Mouse (Mus musculus) layer of hippocampus, adult 18-20 months (tissue): ENCODE measurements at regions not wholly inside any gene's neighbourhood (a gene's known extent, or its start where the extent isn't known, plus 50 kb on each side); places are given as distances from the start of the nearest gene placed in this dataset.
"Not testable (repeated sequence)": the region's sequence is repeated elsewhere in the genome, so short reads cannot be mapped to it uniquely, and the experiment has no call there.

ENCODE experiments used
- DNase-seq, 2 experiments: peaks; one replicate each; pipeline ENCODE4 v3.0.0; 2022; ENCODE audit warnings: low spot score in 2 of 2

DNA sequence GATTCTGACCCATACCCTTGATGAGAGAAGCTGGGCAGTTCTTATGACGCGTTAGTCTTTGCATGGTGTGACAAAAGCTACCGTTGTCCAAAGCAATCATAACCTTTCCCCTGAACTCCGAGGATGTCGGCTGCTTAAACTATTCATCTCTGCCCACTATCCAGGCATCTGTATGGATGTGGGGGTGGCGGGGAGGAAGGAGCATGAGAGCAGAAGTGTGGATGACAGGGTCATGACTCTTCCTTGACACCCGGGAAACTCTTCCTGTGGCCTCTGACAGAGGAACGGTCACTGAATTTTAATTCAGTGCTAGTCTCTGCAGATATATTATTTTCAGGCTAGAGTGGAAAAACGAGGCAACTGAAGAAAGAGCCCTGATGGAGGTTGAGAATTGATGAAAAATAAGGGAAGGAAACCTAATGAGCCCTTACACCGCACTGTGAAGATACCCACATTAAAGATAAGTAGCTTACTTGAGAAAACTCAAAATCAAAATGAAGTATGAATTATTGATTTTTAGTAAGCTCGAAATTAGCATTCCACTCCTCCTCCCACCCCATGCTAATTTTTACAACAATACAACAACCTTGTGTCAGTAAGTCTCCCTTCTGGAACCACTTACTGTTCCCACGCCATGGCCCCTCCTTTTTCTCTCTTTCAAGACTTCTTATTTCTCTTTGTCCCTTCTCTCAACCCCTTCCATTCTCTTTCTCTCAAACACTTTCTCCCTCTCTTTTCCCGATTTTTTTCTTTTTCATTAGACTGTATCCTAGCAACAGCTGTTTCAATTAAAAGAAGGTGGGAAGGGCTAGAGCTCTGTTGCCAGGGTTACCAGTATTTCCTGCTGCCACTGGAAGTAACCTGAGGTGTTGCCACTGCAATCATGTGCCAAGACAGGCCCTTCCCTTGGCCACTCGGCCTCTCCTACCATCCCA, 206.0 kb upstream of the Gap43 start:
- DNase-seq, result peak; percentile 8 to 16

DNA sequence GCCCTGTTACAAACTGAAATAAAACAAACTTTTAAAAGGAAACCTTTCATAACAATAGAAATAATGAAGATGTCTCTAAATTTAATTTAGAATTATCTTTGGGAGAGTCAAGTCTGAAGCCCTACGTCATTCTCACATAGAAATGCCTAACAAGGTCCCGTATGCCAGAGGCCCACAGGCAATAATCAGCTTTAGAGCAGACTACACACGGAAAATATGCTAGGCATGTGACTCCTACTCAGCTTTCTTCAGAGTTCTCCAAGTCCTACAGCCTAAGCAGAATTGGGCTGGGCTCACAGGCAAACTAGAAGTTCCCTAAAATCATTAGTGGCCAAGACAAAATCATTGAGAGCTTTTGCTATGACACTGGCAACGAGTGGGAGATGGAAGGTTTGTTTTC, 176.9 kb upstream of the Gap43 start:
- no peak for DNase-seq

DNA sequence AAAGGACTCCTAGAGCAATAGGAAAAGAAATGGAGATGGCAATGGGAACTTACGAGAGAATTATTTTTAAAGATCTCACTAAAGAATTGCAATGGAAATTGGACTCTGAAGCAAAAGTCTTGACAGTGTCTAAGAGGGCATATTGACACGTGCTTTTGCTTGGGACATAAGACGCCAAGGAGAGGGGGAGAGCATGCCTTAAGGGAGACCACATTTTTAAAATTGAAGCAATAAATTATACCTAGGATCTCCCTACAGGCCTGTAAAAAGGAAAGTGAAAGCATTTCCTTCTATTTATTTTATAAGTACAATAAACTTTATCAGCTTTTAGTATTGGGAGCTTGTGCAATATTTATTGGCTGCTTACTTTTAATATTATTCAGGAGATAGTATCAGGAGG, 175.5 kb upstream of the Gap43 start:
- DNase-seq, result no peak

DNA sequence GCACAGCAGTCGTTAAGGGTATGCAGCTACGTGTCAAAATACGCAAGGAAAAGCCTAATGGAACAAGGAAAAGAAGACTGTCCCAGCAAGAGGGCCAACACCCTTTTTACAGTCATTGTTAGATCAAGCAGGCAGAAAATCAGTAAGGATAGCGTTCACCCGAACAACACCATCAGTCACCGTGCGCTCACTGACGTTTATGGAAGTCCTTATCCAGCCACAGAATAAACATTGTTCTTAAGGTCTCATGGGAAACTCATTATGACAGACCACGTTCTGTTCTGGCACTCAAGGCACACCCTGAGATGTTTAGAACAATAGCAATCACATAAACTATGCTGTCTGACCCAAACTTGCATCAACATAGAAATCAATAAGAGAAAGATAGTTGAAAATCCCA, 164.7 kb upstream of the Gap43 start:
- DNase-seq, result no peak

DNA sequence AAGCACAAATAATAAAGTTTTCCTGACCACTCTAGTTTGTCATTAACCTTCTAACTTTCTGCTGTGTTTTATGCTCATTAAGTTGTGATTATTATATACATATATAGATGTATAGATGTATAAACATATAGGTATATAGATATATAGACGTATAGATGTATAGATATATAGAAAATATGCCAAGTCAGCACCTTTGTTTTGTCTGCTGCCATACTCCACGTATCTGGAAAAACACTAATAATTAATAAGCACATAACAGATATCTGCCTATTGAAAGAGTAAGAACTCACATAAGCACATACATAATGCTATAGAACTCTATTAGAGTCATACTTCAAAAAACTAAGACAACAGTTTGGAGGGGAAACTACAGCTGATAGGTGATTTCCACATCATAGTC, 161.3 kb upstream of the Gap43 start:
- no peak for DNase-seq

DNA sequence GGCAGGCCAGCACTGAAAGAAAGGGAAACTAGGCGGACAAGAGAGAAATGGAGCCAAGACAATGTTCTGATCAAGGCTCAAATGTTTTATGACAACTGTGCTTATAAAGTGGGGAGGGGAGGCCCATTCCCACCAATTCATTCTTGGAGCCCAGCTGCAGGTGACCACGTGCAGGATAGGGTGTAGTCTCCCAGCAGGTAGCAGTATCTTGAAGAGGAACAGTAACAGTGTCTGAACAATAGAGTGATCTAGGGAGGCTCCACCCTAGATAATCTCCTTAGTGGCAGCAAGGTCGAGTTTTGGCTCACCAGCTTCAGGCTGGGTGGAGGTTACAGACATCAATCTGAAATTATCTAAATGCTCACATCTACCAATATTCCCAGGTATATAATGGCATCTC, 160.7 kb upstream of the Gap43 start:
- DNase-seq, result not testable (repeated sequence)

DNA sequence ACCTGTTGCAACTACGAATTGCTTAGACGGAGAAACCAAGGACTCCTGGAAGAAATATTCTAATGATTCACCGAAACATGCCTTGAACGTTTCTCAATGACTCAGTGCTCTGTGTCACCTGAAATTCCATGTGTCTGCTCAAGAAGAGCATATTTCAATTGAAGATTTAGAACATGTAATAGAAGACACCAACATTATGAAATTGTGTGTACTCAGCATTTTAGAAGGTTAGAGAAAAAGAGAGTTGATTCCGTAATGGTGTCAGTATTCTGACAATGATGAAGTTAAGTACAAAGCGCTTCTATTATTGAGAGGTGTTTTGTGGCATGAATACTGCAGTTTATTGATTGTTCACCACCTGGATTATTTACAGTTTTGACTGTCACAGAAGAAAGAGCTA, 159.1 kb upstream of the Gap43 start:
- no peak for DNase-seq

DNA sequence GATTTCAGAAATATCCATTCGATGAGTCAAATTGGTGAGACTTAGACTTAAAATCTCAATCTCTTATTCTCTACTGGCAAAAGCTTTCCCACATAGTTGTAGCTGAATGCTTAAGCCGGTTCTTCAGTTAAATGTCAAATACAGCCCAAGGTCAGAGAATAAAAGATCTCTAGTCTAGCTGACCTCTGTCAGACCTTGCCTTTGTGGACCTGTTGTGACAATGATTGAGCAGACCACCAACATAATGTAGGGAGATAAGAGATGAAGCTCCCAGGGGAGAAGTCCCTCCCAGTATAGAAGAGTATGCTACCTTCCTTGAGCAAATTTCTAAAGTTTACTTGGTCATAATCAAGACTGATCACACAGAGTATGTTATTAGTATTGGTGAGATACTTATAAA, 157.9 kb upstream of the Gap43 start:
- no peak for DNase-seq

DNA sequence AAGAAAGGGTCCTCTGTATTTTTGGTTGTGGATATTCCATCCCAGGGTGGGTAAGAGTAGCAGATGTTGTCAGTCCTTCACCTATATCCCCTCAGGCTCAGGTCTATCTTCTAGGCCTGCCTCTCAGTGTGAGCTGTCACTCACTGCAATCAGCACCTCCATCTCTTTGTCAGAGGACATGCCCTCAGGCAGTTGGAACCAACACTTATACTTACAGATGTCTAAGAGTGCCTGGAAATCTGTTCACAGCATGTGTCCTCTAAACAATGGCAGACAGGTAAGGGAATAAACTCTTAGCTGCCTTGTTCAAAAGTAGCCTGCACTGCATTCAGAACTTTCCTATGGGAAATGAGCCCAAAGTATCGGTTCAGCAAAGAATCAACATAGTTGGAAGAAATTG, 153.1 kb upstream of the Gap43 start:
- no peak for DNase-seq

DNA sequence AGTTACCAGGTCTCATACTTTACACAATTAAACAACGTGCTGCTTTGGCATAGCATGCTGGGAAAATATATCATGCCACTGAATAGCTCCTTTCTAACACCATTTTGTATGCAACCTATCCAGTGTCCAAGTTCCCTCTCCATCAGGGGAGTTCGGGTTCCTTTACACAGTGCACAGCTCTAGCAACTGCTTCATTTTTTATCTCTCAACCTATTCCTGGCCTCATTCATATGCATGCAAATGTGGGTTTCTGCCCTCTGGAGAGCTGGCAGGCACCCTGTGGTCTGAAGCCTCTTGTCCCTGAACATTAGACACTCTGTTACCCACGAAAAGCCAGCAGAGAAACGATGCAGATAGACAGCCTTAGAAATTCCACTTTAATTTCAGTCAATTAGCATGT, 148.3 kb upstream of the Gap43 start:
- DNase-seq, result no peak

DNA sequence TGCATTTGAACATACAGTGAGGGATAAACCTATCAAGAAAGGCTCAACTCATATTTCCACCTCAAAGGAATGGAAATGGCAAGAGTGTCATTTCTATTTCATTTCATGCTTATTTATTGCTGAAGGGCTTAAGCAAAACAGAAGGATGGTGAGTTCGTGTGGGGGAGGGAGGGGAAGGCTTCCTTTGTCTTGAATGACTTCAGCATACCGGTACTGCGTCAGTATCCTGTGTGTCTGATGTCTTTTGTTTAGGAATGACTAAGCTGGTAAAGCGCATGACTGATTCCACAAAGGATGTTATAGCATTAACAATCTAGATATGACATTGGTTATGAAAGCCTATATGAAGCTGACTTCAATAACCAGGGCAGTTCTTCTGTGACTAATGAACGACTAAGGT, 139.5 kb upstream of the Gap43 start:
- no peak for DNase-seq

DNA sequence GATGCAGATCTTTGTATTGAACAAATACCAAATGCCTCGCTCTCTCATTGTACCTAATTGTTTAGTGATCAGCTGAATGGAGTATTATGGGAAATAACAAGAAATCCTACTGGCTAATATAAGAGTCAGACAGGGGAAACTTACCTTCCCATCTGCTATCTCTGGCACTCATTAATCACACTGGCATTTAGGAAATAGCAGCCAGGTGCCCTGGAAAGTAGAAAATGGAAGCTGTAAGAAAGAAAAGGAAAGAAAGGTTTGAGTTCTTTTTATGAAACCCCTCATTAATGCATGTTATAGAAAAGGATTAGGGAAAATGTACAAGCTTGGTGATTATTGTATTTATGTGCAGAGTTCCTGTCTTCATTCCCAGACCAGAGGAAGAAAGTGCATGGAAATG, 126.5 kb upstream of the Gap43 start:
- DNase-seq, result no peak

DNA sequence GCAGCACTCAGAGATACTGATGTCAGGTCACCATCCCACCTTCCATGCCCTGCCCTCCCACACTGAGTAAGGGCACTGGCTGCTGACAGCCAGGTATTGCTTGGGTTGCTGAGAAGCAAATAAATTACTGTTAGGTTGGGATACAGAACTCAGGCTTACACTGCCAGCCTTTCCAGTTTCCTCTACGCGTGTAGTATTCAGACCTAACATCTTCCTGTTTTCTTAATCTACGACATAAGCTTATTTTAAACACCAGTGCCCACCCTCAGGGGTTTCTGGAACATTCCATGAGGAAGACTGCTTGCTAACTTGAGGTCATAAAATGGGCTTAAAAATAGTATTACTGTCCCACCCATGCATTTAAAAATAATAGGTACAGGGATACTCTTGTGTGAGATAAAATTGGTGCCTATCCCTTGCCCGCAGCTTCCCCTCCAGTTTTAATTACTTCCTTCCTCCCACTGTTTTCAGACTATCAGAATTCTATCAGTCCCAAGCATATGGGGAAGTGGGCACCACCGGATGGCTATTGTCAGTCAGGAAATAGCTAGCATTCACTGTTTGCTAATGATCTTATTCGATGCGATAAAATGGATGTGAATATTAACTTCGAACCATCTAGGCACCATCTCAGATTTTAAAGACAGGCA, 116.0 kb upstream of the Gap43 start:
- DNase-seq, result peak in 1 of 2 experiments; percentile 13

DNA sequence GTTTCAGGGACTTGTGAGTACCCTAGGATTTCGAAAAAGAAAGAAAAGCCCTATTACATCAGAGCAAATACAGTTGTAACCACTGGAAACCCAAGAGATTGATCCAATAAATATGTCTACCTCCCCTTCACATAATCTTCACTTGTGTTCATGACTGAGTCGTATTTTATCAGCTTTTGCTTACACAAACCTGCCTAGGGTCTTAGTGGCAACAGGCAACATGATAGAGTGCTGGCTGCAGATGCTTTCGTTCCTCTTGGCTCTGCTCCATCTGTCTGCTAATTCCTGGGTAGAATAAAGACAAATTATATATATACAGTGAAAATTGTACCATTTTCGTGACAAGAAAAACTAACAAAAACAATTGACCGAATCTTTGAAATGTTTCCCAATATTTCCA, 112.9 kb upstream of the Gap43 start:
- no peak for DNase-seq

DNA sequence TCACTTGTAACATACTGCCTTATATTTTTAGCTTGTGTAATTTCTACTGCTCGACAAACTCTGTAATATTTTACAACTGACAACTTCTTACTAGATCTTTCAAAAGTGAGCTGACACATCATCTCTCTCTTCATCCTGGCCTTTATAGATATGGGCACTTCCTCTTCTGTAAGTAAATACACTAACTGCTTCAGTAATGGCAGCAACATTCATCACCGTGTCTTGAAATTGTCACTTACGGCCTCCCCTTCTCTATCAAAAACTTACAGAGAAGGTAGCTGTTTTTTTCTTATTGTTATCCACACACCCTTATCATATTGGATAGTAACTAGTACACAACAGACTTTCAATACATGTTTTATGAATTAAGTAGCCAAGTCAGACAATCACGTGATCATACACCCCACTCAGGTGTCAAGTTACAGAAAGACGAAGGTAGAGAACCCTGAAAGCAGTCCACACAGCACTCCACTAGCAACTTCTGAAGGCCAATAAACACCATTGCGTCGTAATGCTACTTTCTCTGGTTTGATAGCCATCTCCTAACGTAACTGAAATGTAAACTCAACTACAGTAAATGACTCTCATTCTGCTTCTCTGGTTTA, 109.5 kb upstream of the Gap43 start:
- no peak for DNase-seq

DNA sequence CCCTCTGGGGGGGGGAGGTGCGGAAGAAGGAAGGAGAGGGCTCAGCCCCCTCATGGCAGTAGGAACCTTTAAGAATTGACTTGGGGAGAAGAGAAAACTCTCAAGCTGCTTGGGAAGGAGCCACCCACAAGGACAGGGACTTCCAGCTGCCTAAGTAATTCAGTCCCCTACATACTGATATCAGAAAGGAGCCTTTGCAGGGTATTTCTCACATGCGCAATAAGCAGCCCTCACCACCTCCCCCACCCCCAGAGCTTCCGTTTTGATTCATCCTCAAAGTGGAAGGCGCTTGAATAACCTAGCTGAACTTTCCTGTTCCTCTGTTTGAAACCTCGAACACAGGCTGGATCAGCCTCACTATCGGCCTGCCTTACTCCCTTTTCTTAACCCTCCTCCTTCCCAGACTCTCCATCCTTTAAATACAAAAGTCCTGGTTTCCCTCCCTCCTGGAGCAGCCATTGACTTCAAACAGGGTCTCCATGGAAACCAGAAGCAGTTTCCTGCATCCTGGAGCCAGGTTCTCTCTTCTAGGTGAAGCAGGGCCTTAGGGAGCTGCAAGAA, 104.5 kb upstream of the Gap43 start:
- DNase-seq, result peak; percentile 41 to 65

DNA sequence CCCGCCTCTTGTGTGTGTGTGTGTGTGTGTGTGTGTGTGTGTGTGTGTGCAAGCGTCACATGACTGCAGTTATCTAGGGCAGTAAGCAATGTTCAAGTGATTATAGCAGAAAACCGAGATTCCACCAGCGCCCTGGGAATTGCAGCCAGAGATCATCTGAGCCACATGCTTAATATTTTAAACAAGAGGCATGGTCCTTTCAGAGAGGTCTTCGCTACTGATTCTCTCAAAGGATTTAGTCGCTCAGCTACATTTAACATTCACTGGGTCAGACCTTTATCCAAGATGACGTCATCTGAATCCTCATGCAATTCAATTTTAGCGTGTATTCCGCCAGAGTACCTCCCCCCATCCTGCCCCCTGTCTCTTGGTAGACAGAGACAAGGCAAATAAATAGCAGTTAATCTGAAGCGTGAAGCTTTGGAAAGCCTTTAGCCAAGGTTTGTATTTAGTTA, 104.0 kb upstream of the Gap43 start:
- DNase-seq, result peak in 1 of 2 experiments; percentile 38

DNA sequence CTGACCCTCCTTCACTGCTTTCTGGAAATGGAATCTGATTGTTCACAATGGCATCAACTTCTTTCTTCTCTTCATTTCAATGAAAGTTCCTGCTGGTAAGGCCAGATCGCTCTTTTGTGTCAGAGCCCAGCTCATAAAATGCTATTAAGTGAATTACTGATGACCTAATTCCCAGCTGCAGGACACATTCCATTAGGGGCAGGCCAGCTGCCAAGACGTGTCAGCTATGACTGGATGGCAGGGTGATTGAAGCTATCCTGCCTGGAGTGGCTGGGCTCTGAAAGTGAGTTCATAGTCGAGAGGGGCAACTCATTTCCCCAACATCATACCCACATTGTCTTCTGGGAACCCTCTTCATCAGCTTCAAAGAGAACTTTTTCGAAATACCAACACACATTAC, 100.4 kb upstream of the Gap43 start:
- DNase-seq, result no peak

DNA sequence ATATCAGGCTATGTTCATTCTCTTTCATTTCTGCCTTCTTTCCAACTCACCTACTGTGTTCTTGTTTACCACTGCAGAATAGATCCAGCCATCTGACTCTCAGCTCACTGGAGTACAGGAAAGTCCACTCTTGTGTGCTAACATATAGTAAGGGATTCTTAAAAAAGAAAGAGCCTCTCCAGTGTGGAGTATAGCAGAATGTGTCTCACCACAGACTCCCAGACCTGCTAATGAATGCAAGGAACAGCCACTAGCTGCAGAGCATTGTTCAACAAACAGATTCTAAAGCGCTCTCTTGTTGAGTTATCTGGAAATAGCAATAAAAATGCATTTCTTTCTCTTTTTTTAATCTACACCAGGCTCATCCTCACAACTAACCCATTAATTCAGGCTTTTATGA, 91.1 kb upstream of the Gap43 start:
- DNase-seq, result no peak

DNA sequence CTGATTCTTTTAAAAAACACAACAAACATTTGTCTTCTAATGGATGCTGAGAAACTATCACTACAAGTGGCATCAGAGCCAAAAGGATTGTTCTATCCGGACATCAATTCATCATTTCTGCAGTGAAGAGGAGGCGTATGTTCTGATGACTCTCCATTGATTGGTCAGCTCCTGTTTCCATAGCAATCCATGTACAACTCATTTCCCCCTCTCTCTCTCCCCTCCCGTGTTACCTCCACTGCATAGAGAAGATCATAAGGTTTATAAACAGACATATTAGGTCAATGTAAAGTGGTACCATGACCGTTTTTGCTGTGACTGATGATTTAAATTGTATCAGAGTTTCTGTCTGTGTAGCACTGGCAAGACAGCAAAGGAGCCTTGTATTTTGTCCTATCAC, 76.2 kb upstream of the Gap43 start:
- no peak for DNase-seq

DNA sequence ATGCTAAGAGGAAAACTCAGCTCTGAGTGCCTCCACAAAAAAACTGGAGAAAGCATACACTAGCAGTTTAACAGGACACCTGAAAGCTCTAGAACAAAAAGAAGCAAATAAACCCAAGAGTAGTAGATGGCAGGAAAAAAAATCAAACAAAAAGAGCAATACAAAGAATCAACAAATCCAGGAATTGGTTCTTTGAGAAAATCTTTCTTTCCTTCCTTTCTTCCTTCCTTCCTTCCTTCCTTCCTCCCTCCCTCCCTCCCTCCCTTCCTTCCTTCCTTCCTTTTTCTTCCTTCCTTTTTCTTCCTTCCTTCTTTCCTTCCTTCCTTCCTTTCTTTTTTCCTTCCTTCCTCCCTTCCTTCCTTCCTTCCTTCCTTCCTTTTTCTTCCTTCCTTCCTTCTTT, 71.6 kb upstream of the Gap43 start:
- not testable (repeated sequence) for DNase-seq

DNA sequence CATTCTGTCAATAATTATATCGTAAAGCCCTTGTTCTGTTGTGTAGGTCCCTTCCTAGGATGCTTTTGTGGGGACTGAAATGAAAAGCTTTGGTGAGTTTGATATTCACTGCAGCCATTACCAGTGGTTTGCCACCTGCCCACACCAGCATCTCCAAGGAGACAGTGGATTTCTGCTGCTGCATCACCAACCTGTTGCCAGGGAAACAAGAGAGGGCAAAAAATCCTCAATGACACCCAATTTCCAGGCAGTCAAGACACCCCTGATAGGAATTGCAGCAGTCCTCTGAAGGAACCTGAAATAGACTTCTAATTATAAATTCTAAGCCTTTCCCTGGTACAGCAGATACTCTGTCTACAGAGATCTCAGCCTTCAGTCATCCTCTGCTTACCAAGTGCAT, 56.1 kb upstream of the Gap43 start:
- peak in 1 of 2 experiments; percentile 3 for DNase-seq
